Mouse (Mus musculus) natural killer cell, adult 2 months (primary cell): Measurements from ENCODE around the gene Itga6.
"Not testable (repeated sequence)": the region's sequence is repeated elsewhere in the genome, so short reads cannot be mapped to it uniquely, and the experiment has no call there.

ENCODE experiments used
- DNase-seq, 2 experiments: peaks; one replicate each; pipeline ENCODE4 v3.0.0; 2022; ENCODE audit warnings: low spot score in 2 of 2

Itga6 gene

DNA sequence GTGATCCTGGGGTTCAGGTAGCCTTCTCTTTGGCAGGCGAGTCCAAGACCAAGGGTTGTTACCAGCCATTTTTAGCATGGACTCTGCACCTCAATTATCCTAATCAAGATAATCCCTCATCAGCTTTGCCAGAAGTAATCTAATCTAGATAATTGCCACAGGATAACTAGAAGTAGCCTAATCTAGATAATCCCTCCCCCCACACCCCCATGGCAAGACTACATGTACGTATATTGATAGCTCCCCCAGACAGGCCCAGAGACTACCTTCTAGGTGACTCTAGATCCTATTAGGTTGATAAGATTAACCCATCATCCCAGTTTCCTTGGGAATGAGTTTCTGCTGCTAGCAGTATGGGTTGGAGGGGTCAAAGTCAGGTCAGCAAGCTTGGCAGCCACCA lies 146.1 kb downstream of the Itga6 start:
- DNase-seq, result no peak

DNA sequence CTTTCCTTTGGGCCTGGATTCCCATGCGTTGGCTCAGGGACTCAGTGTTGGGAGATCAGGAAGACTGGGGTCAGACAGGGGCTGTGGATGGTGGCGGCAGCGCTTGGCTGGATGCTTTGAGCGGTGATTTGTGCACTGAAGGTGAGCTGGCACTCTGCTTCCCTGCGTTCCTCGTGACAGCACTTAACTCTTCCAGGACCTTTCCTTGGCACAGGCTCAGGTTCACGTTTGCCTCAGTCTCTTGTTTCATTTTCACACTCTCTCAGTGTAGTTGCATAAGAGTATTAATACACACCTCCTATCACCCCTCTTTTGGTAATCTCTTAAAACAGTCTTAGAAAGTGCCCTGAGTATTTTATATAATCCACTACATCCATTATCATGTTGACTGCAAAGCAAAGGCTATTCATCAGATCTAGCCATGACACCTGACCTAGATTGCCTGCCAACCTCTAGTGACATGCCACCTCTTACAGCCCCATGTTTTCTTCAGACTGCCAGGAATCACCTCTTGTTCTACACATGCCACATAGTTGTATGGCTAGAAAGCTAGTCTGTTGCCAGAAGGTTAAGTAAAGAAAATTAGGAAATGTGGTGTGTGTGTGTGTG lies 147.4 kb downstream of the Itga6 start:
- DNase-seq, result no peak

DNA sequence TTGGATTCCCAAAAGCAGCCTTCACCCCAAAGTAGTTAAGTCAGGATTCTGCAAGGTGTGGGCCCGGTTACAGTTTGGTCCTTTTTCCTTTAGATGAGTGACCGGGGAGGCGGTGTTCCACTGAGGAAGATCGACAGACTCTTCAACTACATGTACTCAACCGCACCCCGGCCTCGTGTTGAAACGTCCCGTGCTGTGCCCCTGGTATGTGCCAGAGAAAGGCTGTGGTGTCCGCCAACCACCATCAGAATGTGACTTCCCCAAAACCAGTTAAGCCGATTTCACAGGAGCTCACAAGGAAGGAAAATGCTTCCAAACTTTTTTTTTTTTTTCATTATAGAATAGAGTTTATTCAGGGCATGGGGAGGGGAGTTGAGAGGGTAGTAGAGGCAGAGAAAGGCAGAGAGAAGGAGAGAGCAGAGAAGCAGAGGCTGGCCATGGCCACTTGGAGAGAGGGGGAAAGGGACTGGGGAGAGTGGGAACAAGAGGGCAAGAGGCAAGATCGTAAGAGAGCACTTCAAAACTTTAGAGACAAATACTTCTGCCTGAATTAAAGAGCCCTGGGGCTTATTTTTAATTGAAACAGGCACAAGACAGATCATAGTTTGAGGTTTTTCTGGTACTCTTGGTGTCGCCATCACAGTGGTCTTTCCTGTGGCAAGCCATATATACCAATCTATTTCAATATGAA lies 150.3 kb downstream of the Itga6 start:
- no peak for DNase-seq

DNA sequence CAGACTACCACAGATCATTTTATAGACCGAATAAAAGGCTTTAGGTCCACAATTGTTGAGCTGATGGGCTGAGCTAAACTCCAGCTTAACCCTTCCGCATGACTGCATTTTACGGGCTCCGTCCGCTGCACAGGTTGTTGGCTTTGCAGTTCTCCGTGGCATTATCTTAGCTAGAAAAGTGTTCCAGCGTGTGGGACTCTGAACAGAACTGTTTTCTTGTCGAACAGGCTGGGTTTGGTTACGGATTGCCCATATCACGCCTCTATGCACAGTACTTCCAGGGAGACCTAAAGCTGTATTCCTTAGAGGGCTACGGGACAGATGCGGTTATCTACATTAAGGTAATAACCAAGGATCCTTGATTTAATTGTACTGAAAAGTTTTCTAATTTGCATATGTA lies 152.0 kb downstream of the Itga6 start:
- no peak for DNase-seq

DNA sequence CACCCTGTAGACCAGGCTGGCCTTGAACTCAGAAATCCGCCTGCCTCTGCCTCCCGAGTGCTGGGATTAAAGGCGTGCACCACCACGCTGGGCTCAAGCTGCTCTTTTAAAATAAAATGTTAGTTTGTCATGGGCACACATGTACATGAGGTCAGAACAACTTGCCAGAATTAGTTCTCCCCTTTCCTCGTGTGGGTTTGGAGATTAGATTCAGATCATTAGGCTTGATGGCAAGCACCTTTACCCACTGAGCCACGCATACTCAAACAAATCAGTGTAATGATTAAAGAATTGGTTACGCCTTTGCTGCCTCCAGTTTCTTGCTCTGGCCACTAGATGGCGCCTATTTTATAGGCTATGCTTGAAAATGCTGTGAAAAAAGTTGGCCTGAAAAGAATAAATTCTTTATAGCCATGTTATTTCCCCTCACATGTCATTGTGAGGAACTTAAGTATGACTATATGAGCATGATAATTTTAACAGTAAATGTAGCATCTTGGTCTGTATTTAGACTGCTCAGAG lies 153.0 kb downstream of the Itga6 start:
- peak; percentile 6 to 29 for DNase-seq

DNA sequence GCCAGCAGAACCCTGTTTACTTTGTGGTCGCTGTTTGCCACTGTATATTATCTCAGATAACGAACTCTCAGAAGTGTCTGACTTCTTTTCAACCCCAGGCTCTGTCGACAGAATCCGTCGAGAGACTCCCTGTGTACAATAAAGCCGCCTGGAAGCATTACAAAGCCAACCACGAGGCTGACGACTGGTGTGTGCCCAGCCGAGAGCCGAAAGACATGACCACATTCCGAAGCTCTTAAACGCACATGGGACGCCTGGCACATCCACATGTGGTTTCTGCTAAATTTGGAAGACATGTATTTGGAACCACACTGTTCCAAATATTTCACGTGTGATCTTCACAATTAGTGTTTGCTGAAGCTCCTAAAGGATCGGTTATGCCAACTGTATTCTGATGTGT lies 154.5 kb downstream of the Itga6 start:
- DNase-seq, result no peak

DNA sequence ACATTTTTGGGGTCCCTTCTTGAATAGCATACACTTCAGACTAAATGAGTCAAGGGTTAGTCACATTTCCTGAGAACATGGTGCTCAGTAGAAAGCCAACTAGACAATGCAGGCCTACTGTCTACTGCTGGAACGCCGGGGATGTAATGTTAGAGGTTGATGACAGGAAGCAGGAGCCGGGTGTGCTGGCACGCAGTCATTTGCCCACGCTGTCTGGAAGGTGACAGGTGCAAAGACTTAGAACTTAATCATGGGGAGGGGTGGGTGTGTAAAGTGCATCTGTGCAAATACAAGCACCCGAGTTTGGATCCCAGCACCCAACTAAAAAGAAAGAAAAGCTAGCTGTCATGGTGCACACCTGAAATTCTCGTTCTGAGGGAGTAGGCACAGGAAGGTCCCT lies 159.7 kb downstream of the Itga6 start:
- DNase-seq, result no peak

DNA sequence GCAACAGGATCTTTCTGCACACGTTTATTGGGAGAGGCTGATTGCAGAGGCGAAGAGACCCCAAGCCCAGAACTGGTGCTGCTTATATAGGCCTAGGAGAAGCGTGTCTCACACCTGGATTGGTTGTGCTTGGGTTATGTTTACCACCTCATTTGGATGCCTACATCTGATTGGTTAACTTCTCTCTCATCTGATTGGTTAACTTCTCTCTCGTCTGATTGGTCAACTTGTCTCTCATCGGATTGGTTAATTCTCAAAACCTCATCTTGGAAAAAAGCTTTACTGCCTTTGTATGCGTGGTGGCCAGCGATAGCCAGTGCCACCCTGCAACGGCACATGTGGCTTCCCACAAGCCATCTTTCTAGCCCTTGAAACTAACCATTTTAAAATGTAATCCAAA lies 160.9 kb downstream of the Itga6 start:
- not testable (repeated sequence) for DNase-seq
